Mouse (Mus musculus) kidney, embryonic 14.5 days (tissue): ENCODE data around the gene Rsrc1. TPM values are rescaled to one million over a fixed set of nuclear protein-coding genes. Genes with fewer than 3 reads are reported as not detected.

Experiments
- ATAC-seq: fragments of 200-750 bp; cut with Nextera tagmentation; 2 replicates; pipeline ENCODE4 v1.8.0; 2017; ENCODE audit warnings: moderate number of reproducible peaks, mild to moderate bottlenecking, moderate TSS enrichment, moderate library complexity; ENCODE audit not compliant: low FRiP score, low TSS enrichment
- H3K27ac ChIP-seq: fragments of 300-500 bp; sonication (generic); 2 replicates; pipeline ENCODE4 v1.5.1; 2014; ENCODE audit warnings: low read depth, mild to moderate bottlenecking, low read length, moderate library complexity, mixed read lengths
- H3K27me3 ChIP-seq: fragments of 300-500 bp; sonication (generic); 2 replicates; pipeline ENCODE4 v1.6.1; 2014; ENCODE audit warnings: mild to moderate bottlenecking, low read length; ENCODE audit not compliant: control insufficient read depth, insufficient read depth
- H3K36me3 ChIP-seq: fragments of 300-500 bp; sonication (generic); 2 replicates; pipeline ENCODE4 v1.6.1; 2014; ENCODE audit warnings: low read length, mixed read lengths; ENCODE audit not compliant: control insufficient read depth, insufficient read depth
- H3K4me1 ChIP-seq: fragments of 300-500 bp; sonication (generic); 2 replicates; pipeline ENCODE4 v1.6.1; 2014; ENCODE audit warnings: low read length, mixed read lengths; ENCODE audit not compliant: control insufficient read depth, insufficient read depth
- H3K4me2 ChIP-seq: fragments of 300-500 bp; sonication (generic); replicated peaks from 2 replicates; pipeline ENCODE4 v1.6.1; 2014; ENCODE audit warnings: low read depth, mild to moderate bottlenecking, low read length
- H3K4me3 ChIP-seq: fragments of 300-500 bp; sonication (generic); 2 replicates; pipeline ENCODE4 v1.5.1; 2014; ENCODE audit warnings: mild to moderate bottlenecking, low read length
- H3K9ac ChIP-seq: fragments of 300-500 bp; sonication (generic); 2 replicates; pipeline ENCODE4 v1.6.1; 2014; ENCODE audit warnings: low read depth, mild to moderate bottlenecking, low read length, moderate library complexity
- H3K9me3 ChIP-seq: fragments of 300-500 bp; sonication (generic); 2 replicates; pipeline ENCODE4 v1.6.1; 2016; ENCODE audit warnings: low read length; ENCODE audit not compliant: control insufficient read depth
- WGBS: fragments of 180-500 bp; shearing (Covaris S2); extraction: QIAGEN DNeasy Blood & Tissue Kit; methylation state at CpG from one replicate; pipeline ENCODE4 v1.1.7; 2014; 5-methylcytosine and 5-hydroxymethylcytosine counted together
- polyA plus RNA-seq: library from polyadenylated mRNA; unstranded; fragments of >200 nt; fragmentation: Nextera tagmentation; extraction: Ambion mirVana; gene quantifications from 2 replicates; pipeline ENCODE4 v1.2.1, GENCODE M21; 2014

The Rsrc1 gene
- polyA plus RNA-seq, 1 experiment from 2014 or later, result 38.5 TPM

- WGBS, result 66% methylated on average over 6 of the region's 6 CpGs
- ATAC-seq, result no peak
- H3K36me3 ChIP-seq, result no peaks in the 10 kb centered on the region
- no peak overlapping the region for H3K4me2 ChIP-seq
- H3K4me3 ChIP-seq, result no peak overlapping the region
- H3K9ac ChIP-seq, result no peak overlapping the region
- H3K27me3 ChIP-seq, result peaks cover 4% of the 10 kb centered on the region; the same call in 1 of the 2 replicates
- no peaks in the 10 kb centered on the region for H3K4me1 ChIP-seq
- no peaks in the 10 kb centered on the region for H3K9me3 ChIP-seq
- H3K27ac ChIP-seq, result no peak overlapping the region
These were observed 386.3 kb downstream of the Rsrc1 start for GRCm38 (mm10) chr3:67367481-67367880.

DNA sequence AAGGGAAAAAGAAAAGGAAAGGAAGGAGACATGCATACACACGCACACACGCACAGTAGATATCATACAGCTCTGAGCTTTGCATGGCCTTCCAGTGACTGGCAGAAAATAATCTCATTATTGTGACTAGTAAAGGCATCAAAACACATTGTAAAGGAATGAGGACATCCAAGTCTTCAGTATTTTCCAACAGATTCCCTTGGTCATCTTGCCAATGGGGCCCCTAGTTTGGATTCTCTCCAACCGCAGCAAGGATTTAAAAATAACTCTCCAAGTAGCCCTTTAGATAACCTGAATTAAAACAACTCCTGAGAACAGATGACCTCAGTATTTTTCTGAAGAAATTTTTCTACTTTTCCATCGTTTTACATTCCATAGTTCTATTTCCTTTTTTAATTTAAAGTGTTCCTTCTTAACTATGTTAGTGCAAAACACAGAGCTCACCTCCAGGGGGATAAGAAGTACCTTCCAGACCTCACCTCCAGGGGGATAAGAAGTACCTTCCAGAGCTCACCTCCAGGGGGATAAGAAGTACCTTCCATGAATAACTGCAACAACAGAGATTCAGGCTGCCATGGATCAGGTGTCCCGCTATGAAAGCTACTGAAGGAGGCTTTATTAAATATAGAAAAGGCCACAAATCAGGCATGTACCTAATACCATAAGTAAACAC lies 388.4 kb downstream of the Rsrc1 start:
- H3K27me3 ChIP-seq, result peaks cover 8% of the 10 kb centered on the region
- no peaks in the 10 kb centered on the region for H3K4me1 ChIP-seq
- H3K9me3 ChIP-seq, result no peaks in the 10 kb centered on the region
- H3K4me3 ChIP-seq, result no peak overlapping the region
- H3K27ac ChIP-seq, result no peak overlapping the region
- 84% methylated on average over 5 of the region's 5 CpGs for WGBS
- no peak for ATAC-seq
- no peaks in the 10 kb centered on the region for H3K36me3 ChIP-seq
- H3K4me2 ChIP-seq, result no peak overlapping the region
- no peak overlapping the region for H3K9ac ChIP-seq

GRCm38 (mm10) chr3:67372194-67372593 lies 391.0 kb downstream of the Rsrc1 start:
- Histone ChIP-seq H3K36me3 (no peaks in the 10 kb centered on the region), H3K27ac (no peak overlapping the region), H3K4me1 (no peaks in the 10 kb centered on the region), H3K4me3 (no peak overlapping the region), H3K27me3 (peaks cover 8% of the 10 kb centered on the region), H3K4me2 (no peak overlapping the region), H3K9ac (no peak overlapping the region), H3K9me3 (no peaks in the 10 kb centered on the region)
- ATAC-seq, result no peak
- 82% methylated on average over 4 of the region's 4 CpGs for WGBS

- Histone ChIP-seq H3K9ac (no peak overlapping the region), H3K4me2 (no peak overlapping the region), H3K27me3 (peaks cover 8% of the 10 kb centered on the region), H3K9me3 (no peaks in the 10 kb centered on the region), H3K4me1 (no peaks in the 10 kb centered on the region), H3K36me3 (no peaks in the 10 kb centered on the region), H3K27ac (no peak overlapping the region), H3K4me3 (no peak overlapping the region)
- no peak for ATAC-seq
- 51% methylated on average over 5 of the region's 5 CpGs for WGBS
These were observed 391.6 kb downstream of the Rsrc1 start for GRCm38 (mm10) chr3:67372781-67373180.

DNA sequence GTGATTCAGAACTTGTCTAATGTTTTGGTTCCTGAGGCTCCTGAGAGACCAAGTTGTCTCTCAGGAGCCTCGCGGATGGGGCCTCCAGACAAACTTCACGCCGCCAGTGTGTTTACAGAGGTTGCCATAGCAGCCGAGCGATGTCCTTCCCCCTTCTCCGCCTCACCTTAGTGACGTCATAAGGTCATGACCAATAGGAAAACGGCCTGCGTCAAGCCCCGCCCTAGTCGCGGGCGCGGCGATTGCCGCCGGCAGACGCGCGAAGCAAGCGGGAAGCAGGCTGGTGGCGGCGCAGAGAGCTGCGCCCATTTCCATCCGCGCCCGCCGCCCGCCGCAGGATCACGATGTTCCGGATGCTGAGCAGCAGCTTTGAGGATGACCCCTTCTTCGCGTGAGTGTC lies 392.7 kb downstream of the Rsrc1 start, which contains the start of gene Mlf1:
TSS of gene Mlf1 (plus strand) at position 226 of the 400 bp plus-strand sequence.
- Histone ChIP-seq H3K4me2 (peak within 1 kb of the TSS; percentile 84), H3K9me3 (no peaks in the 10 kb centered on the region), H3K9ac (peak within 1 kb of the TSS; percentile 50; the same call in 1 of the 2 replicates), H3K36me3 (no peaks in the 10 kb centered on the region), H3K27ac (no peak within 1 kb of the TSS), H3K4me3 (peak within 1 kb of the TSS; percentile 49), H3K4me1 (no peaks in the 10 kb centered on the region), H3K27me3 (peaks cover 8% of the 10 kb centered on the region)
- 0% methylated on average over 35 of the region's 35 CpGs for WGBS
- peak; percentile 99 for ATAC-seq

- Histone ChIP-seq H3K9me3 (no peaks in the 10 kb centered on the region), H3K27ac (no peak overlapping the region), H3K9ac (peak overlapping the region; percentile 50; the same call in 1 of the 2 replicates), H3K4me3 (peak overlapping the region; percentile 49), H3K4me2 (peak overlapping the region; percentile 84), H3K27me3 (peaks cover 8% of the 10 kb centered on the region), H3K4me1 (no peaks in the 10 kb centered on the region), H3K36me3 (no peaks in the 10 kb centered on the region)
- 37% methylated on average over 7 of the region's 7 CpGs for WGBS
- peak; percentile 41 for ATAC-seq
These were observed 393.2 kb downstream of the Rsrc1 start for GRCm38 (mm10) chr3:67374360-67374778.

DNA sequence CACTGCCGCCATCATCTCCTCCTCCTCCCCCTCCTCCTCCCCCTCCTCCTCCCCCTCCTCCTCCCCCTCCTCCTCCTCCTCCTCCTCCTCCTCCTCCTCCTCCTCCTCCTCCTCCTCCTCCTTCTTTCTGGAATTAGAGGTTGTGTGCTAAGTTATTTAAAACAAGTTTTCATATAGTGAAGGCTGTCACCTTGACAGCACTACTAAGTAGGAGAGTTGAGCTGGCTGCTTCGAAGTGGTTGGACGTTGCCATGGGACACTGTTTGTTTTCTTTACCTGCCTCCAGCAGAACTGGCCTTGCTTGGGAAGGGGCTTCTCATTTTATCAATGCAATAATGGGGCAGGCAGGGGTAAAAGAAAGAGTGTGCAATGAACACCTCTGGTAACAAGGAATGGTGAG lies 393.9 kb downstream of the Rsrc1 start, which contains the start of gene Gm17402:
TSS of gene Gm17402 (minus strand) at position 101 of the 400 bp plus-strand sequence.
- 26% methylated on average over 3 of the region's 3 CpGs for WGBS
- Histone ChIP-seq H3K4me1 (no peaks in the 10 kb centered on the region), H3K4me2 (peak within 1 kb of the TSS; percentile 84), H3K9ac (peak within 1 kb of the TSS; percentile 50; the same call in 1 of the 2 replicates), H3K36me3 (no peaks in the 10 kb centered on the region), H3K9me3 (no peaks in the 10 kb centered on the region), H3K27ac (no peak within 1 kb of the TSS), H3K27me3 (peaks cover 8% of the 10 kb centered on the region), H3K4me3 (peak within 1 kb of the TSS; percentile 49)
- ATAC-seq, result no peak

DNA sequence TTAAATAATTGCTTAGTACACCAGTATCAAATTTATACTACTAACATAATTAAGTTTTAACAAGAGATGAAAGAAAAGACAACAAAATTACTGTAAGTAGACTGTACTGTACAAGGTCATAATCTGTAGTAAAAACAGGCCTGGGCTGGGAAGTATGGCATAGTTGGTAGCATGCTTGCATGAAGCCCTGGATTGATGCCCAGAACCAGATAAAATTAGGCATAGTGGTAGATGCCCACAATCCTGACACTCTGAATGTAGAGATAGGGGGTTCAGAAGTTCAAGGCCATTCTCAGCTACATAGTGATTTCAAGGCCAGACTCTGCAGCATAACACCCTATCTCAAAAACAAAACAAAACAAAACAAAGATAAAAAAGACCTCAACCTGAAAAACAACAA lies 397.0 kb downstream of the Rsrc1 start:
- Histone ChIP-seq H3K27me3 (peaks cover 4% of the 10 kb centered on the region; the same call in 1 of the 2 replicates), H3K4me1 (no peaks in the 10 kb centered on the region), H3K9me3 (no peaks in the 10 kb centered on the region), H3K36me3 (no peaks in the 10 kb centered on the region), H3K4me3 (no peak overlapping the region), H3K27ac (no peak overlapping the region), H3K9ac (no peak overlapping the region), H3K4me2 (no peak overlapping the region)
- ATAC-seq, result no peak
